Mouse (Mus musculus): ENCODE measurements around the gene Txnip. TPM values are rescaled to one million over a fixed set of nuclear protein-coding genes. Genes with fewer than 3 reads are reported as not detected.

Txnip gene
- total RNA-seq, 2 experiments from 2014 or later = 541 to 557 TPM

GRCm38 (mm10) chr3:96563267-96563666 lies 5.5 kb downstream of the Txnip start:
- Histone ChIP-seq H3K4me3 (peak overlapping the region; percentile 91), H3K27ac (peak overlapping the region; percentile 99)
- no peak for DNase-seq
- intact Hi-C loops (cut with DNase I) = no loop called here
- no peak for TF ChIP-seq CTCF (IDR thresholded peaks at IDR 0.05)

GRCm38 (mm10) chr3:96563911-96564632 lies 6.3 kb downstream of the Txnip start:
- peak overlapping the region; percentile 99 for H3K27ac ChIP-seq
- DNase-seq = peak; percentile 36
- intact Hi-C loops (cut with DNase I) = no loop called here
- no peak for TF ChIP-seq CTCF (IDR thresholded peaks at IDR 0.05)
- H3K4me3 ChIP-seq = peak overlapping the region; percentile 91

- peak overlapping the region; percentile 99 for H3K27ac ChIP-seq
- peak overlapping the region; percentile 91 for H3K4me3 ChIP-seq
- DNase-seq = peak; percentile 37
- no peak for TF ChIP-seq CTCF (IDR thresholded peaks at IDR 0.05)
- intact Hi-C loops (cut with DNase I) = no loop called here
Observed at GRCm38 (mm10) chr3:96564633-96565032, 6.9 kb downstream of the Txnip start.

GRCm38 (mm10) chr3:96565105-96565504 lies 7.3 kb downstream of the Txnip start:
- intact Hi-C loops (cut with DNase I) = no loop called here
- Histone ChIP-seq H3K27ac (peak overlapping the region; percentile 99), H3K4me3 (no peak overlapping the region)
- no peak for DNase-seq
- no peak for TF ChIP-seq CTCF (IDR thresholded peaks at IDR 0.05)

GRCm38 (mm10) chr3:96566661-96567450 lies 9.1 kb downstream of the Txnip start:
- Histone ChIP-seq H3K4me3 (no peak overlapping the region), H3K27ac (peak overlapping the region; percentile 61)
- no peak for DNase-seq
- no peak for TF ChIP-seq CTCF (IDR thresholded peaks at IDR 0.05)
- intact Hi-C loops (cut with DNase I) = no loop called here

- Histone ChIP-seq H3K27ac (peak overlapping the region; percentile 99), H3K4me3 (peak overlapping the region; percentile 26; the same call in 1 of the 2 replicates)
- no peak for TF ChIP-seq CTCF (IDR thresholded peaks at IDR 0.05)
- intact Hi-C loops (cut with DNase I) = no loop called here
- no peak for DNase-seq
Observed at GRCm38 (mm10) chr3:96568605-96569004, 10.8 kb downstream of the Txnip start.

- DNase-seq = peak; percentile 40
- peak overlapping the region; percentile 99 for H3K27ac ChIP-seq
- no peak for TF ChIP-seq CTCF (IDR thresholded peaks at IDR 0.05)
- H3K4me3 ChIP-seq = peak overlapping the region; percentile 54
- intact Hi-C loops (cut with DNase I) = no loop called here
Observed at GRCm38 (mm10) chr3:96569506-96569905, 11.7 kb downstream of the Txnip start.

GRCm38 (mm10) chr3:96569966-96570605 lies 12.3 kb downstream of the Txnip start:
- no peak for DNase-seq
- H3K4me3 ChIP-seq = peak overlapping the region; percentile 54
- no peak for TF ChIP-seq CTCF (IDR thresholded peaks at IDR 0.05)
- intact Hi-C loops (cut with DNase I) = no loop called here
- peak overlapping the region; percentile 99 for H3K27ac ChIP-seq

- no peak for DNase-seq
- Histone ChIP-seq H3K4me3 (peak overlapping the region; percentile 54), H3K27ac (peak overlapping the region; percentile 99)
- intact Hi-C loops (cut with DNase I) = no loop called here
- TF ChIP-seq CTCF (IDR thresholded peaks at IDR 0.05) = no peak
Observed at GRCm38 (mm10) chr3:96570643-96571042, 12.9 kb downstream of the Txnip start.

- Histone ChIP-seq H3K27ac (peak overlapping the region; percentile 99), H3K4me3 (peak overlapping the region; percentile 54)
- DNase-seq = no peak
- no peak for TF ChIP-seq CTCF (IDR thresholded peaks at IDR 0.05)
- intact Hi-C loops (cut with DNase I) = no loop called here
Observed at GRCm38 (mm10) chr3:96571336-96571735, 13.6 kb downstream of the Txnip start.

GRCm38 (mm10) chr3:96571896-96572698 lies 14.3 kb downstream of the Txnip start:
- intact Hi-C loops (cut with DNase I) = no loop called here
- peak overlapping the region; percentile 54 for H3K4me3 ChIP-seq
- peak; percentile 58 for DNase-seq
- no peak for TF ChIP-seq CTCF (IDR thresholded peaks at IDR 0.05)
- H3K27ac ChIP-seq = peak overlapping the region; percentile 99
